Mouse (Mus musculus) neural tube, embryonic 15.5 days (tissue): Measurements from ENCODE around the gene Camk2d. TPM values are rescaled to one million over a fixed set of nuclear protein-coding genes. Genes with fewer than 3 reads are reported as not detected.

ENCODE experiments used
- ATAC-seq: fragments of 200-750 bp; cut with Nextera tagmentation; 2 replicates; pipeline ENCODE4 v1.8.0; 2017; ENCODE audit warnings: mild to moderate bottlenecking, moderate TSS enrichment, moderate library complexity; ENCODE audit not compliant: low FRiP score
- H3K27ac ChIP-seq: fragments of 300-500 bp; sonication (generic); replicated peaks from 2 replicates; pipeline ENCODE4 v1.5.1; 2015; ENCODE audit warnings: mild to moderate bottlenecking, inconsistent platforms
- H3K27me3 ChIP-seq: fragments of 300-500 bp; sonication (generic); replicated peaks from 2 replicates; pipeline ENCODE4 v1.6.1; 2015; ENCODE audit warnings: inconsistent platforms
- H3K36me3 ChIP-seq: fragments of 300-500 bp; sonication (generic); 2 replicates; pipeline ENCODE4 v1.6.1; 2015; ENCODE audit warnings: inconsistent platforms
- H3K4me1 ChIP-seq: fragments of 300-500 bp; sonication (generic); 2 replicates; pipeline ENCODE4 v1.6.1; 2015; ENCODE audit warnings: inconsistent platforms
- H3K4me2 ChIP-seq: fragments of 300-500 bp; sonication (generic); 2 replicates; pipeline ENCODE4 v1.6.1; 2015; ENCODE audit warnings: inconsistent platforms, mild to moderate bottlenecking, moderate library complexity
- H3K4me3 ChIP-seq: fragments of 300-500 bp; sonication (generic); replicated peaks from 2 replicates; pipeline ENCODE4 v1.5.1; 2015; ENCODE audit warnings: mild to moderate bottlenecking, inconsistent platforms
- H3K9ac ChIP-seq: fragments of 300-500 bp; sonication (generic); replicated peaks from 2 replicates; pipeline ENCODE4 v1.6.1; 2015; ENCODE audit warnings: mild to moderate bottlenecking, inconsistent platforms
- H3K9me3 ChIP-seq: fragments of 300-500 bp; sonication (generic); replicated peaks from 2 replicates; pipeline ENCODE4 v1.6.1; 2016; ENCODE audit warnings: inconsistent platforms
- WGBS: fragments of 180-500 bp; shearing (Covaris S2); methylation state at CpG from one replicate; pipeline ENCODE4 v1.1.7; 2015; ENCODE audit warnings: mixed read lengths; 5-methylcytosine and 5-hydroxymethylcytosine counted together
- polyA plus RNA-seq: library from polyadenylated mRNA; unstranded; fragments of >200 nt; fragmentation: Nextera tagmentation; extraction: Ambion mirVana; gene quantifications from 2 replicates; pipeline ENCODE4 v1.2.1, GENCODE M21; 2015

Gene Camk2d
- polyA plus RNA-seq, 1 experiment from 2014 or later, result 134 TPM

- Histone ChIP-seq H3K4me3 (no peak overlapping the region), H3K9me3 (no peaks in the 10 kb centered on the region), H3K27ac (no peak overlapping the region), H3K27me3 (no peaks in the 10 kb centered on the region), H3K36me3 (peaks cover 3% of the 10 kb centered on the region; the same call in 1 of the 2 replicates), H3K4me1 (peaks cover 6% of the 10 kb centered on the region), H3K9ac (no peak overlapping the region), H3K4me2 (no peak overlapping the region)
- no peak for ATAC-seq
- 79% methylated on average over 6 of the region's 6 CpGs for WGBS
Measured at GRCm38 (mm10) chr3:126831418-126832138, 235.5 kb downstream of the Camk2d start.

GRCm38 (mm10) chr3:126834641-126835167 lies 238.6 kb downstream of the Camk2d start:
- ATAC-seq, result no peak
- H3K27ac ChIP-seq, result no peak overlapping the region
- no peak overlapping the region for H3K4me2 ChIP-seq
- H3K9ac ChIP-seq, result no peak overlapping the region
- no peaks in the 10 kb centered on the region for H3K27me3 ChIP-seq
- no peaks in the 10 kb centered on the region for H3K4me1 ChIP-seq
- no peak overlapping the region for H3K4me3 ChIP-seq
- 82% methylated on average over 5 of the region's 5 CpGs for WGBS
- H3K9me3 ChIP-seq, result no peaks in the 10 kb centered on the region
- H3K36me3 ChIP-seq, result peaks cover 3% of the 10 kb centered on the region; the same call in 1 of the 2 replicates

- Histone ChIP-seq H3K4me2 (no peak overlapping the region), H3K4me3 (no peak overlapping the region), H3K27ac (no peak overlapping the region), H3K9me3 (no peaks in the 10 kb centered on the region), H3K4me1 (no peaks in the 10 kb centered on the region), H3K27me3 (no peaks in the 10 kb centered on the region), H3K36me3 (peaks cover 22% of the 10 kb centered on the region), H3K9ac (no peak overlapping the region)
- no peak for ATAC-seq
- 90% methylated on average over 9 of the region's 9 CpGs for WGBS
Measured at GRCm38 (mm10) chr3:126842780-126843179, 246.7 kb downstream of the Camk2d start.

- no peak overlapping the region for H3K4me2 ChIP-seq
- ATAC-seq, result no peak
- no peak overlapping the region for H3K9ac ChIP-seq
- no peak overlapping the region for H3K4me3 ChIP-seq
- H3K36me3 ChIP-seq, result peaks cover 22% of the 10 kb centered on the region
- H3K27ac ChIP-seq, result no peak overlapping the region
- WGBS, result 91% methylated on average over 7 of the region's 7 CpGs
- no peaks in the 10 kb centered on the region for H3K9me3 ChIP-seq
- no peaks in the 10 kb centered on the region for H3K4me1 ChIP-seq
- H3K27me3 ChIP-seq, result no peaks in the 10 kb centered on the region
Measured at GRCm38 (mm10) chr3:126844809-126845208, 248.7 kb downstream of the Camk2d start.

GRCm38 (mm10) chr3:126848081-126848480 lies 252.0 kb downstream of the Camk2d start:
- no peak overlapping the region for H3K27ac ChIP-seq
- H3K9me3 ChIP-seq, result no peaks in the 10 kb centered on the region
- ATAC-seq, result no peak
- no peaks in the 10 kb centered on the region for H3K4me1 ChIP-seq
- H3K27me3 ChIP-seq, result no peaks in the 10 kb centered on the region
- no peaks in the 10 kb centered on the region; the same call in 1 of the 2 replicates for H3K36me3 ChIP-seq
- WGBS, result 96% methylated on average over 1 of the region's 1 CpGs
- H3K4me2 ChIP-seq, result no peak overlapping the region
- no peak overlapping the region for H3K4me3 ChIP-seq
- H3K9ac ChIP-seq, result no peak overlapping the region

GRCm38 (mm10) chr3:126860442-126860841 lies 264.3 kb downstream of the Camk2d start:
- Histone ChIP-seq H3K4me1 (no peaks in the 10 kb centered on the region), H3K27ac (no peak overlapping the region), H3K36me3 (no peaks in the 10 kb centered on the region), H3K9me3 (no peaks in the 10 kb centered on the region), H3K27me3 (no peaks in the 10 kb centered on the region), H3K4me3 (no peak overlapping the region), H3K9ac (no peak overlapping the region), H3K4me2 (no peak overlapping the region)
- no peak for ATAC-seq

GRCm38 (mm10) chr3:126869561-126869960 lies 273.5 kb downstream of the Camk2d start:
- Histone ChIP-seq H3K27ac (0 out of 2 replicates have a peak overlapping the region, but pooled peaks have one; percentile 5), H3K9ac (no peak overlapping the region), H3K27me3 (no peaks in the 10 kb centered on the region), H3K9me3 (no peaks in the 10 kb centered on the region), H3K36me3 (no peaks in the 10 kb centered on the region), H3K4me1 (0 out of 2 replicates have a peak, but pooled peaks cover 4% of the 10 kb centered on the region), H3K4me2 (no peak overlapping the region), H3K4me3 (no peak overlapping the region)
- 36% methylated on average over 3 of the region's 3 CpGs for WGBS
- peak; percentile 77; the same call in 1 of the 2 replicates for ATAC-seq

GRCm38 (mm10) chr3:126870688-126871087 lies 274.6 kb downstream of the Camk2d start:
- Histone ChIP-seq H3K27me3 (no peaks in the 10 kb centered on the region), H3K4me2 (no peak overlapping the region), H3K9ac (no peak overlapping the region), H3K4me3 (no peak overlapping the region), H3K4me1 (0 out of 2 replicates have a peak, but pooled peaks cover 4% of the 10 kb centered on the region), H3K36me3 (no peaks in the 10 kb centered on the region), H3K27ac (no peak overlapping the region), H3K9me3 (no peaks in the 10 kb centered on the region)
- 84% methylated on average over 1 of the region's 1 CpGs for WGBS
- ATAC-seq, result no peak

- Histone ChIP-seq H3K4me3 (no peak overlapping the region), H3K4me2 (no peak overlapping the region), H3K9me3 (no peaks in the 10 kb centered on the region), H3K27me3 (no peaks in the 10 kb centered on the region), H3K36me3 (no peaks in the 10 kb centered on the region), H3K27ac (no peak overlapping the region), H3K4me1 (no peaks in the 10 kb centered on the region), H3K9ac (no peak overlapping the region)
- no peak for ATAC-seq
- WGBS, result 42% methylated on average over 1 of the region's 1 CpGs
Measured at GRCm38 (mm10) chr3:126878233-126878632, 282.1 kb downstream of the Camk2d start.

GRCm38 (mm10) chr3:126886090-126886489 lies 290.0 kb downstream of the Camk2d start:
- no peak overlapping the region for H3K4me3 ChIP-seq
- 38% methylated on average over 4 of the region's 4 CpGs for WGBS
- H3K27ac ChIP-seq, result no peak overlapping the region; the same call in 1 of the 2 replicates
- H3K9ac ChIP-seq, result no peak overlapping the region
- H3K36me3 ChIP-seq, result no peaks in the 10 kb centered on the region
- H3K9me3 ChIP-seq, result no peaks in the 10 kb centered on the region
- no peaks in the 10 kb centered on the region for H3K27me3 ChIP-seq
- H3K4me2 ChIP-seq, result no peak overlapping the region
- no peak for ATAC-seq
- peaks cover 7% of the 10 kb centered on the region; the same call in 1 of the 2 replicates for H3K4me1 ChIP-seq

- Histone ChIP-seq H3K36me3 (no peaks in the 10 kb centered on the region), H3K4me3 (no peak overlapping the region), H3K9me3 (no peaks in the 10 kb centered on the region), H3K9ac (no peak overlapping the region), H3K4me2 (no peak overlapping the region), H3K27ac (no peak overlapping the region), H3K4me1 (peaks cover 7% of the 10 kb centered on the region; the same call in 1 of the 2 replicates), H3K27me3 (no peaks in the 10 kb centered on the region)
- ATAC-seq, result 0 out of 2 replicates have a peak, but pooled peaks have one; percentile 30
- WGBS, result 23% methylated on average over 4 of the region's 4 CpGs
Measured at GRCm38 (mm10) chr3:126886644-126887043, 290.5 kb downstream of the Camk2d start.
